Mouse (Mus musculus): ENCODE measurements around the gene Pcdh11x. TPM values are rescaled to one million over a fixed set of nuclear protein-coding genes. Genes with fewer than 3 reads are reported as not detected.

Gene Pcdh11x
- polyA plus RNA-seq, 1 experiment from 2014 or later = 4.7 TPM

- Histone ChIP-seq H3K4me1 (ENCODE audit: control insufficient read depth, insufficient read depth, low read length) (no peaks in the 10 kb centered on the region), H3K4me3 (ENCODE audit: low read depth, low read length) (no peak overlapping the region), H3K4me2 (ENCODE audit: low read depth, low read length) (no peak overlapping the region), H3K27ac (replicated peaks; ENCODE audit: low read depth, low read length) (no peak overlapping the region), H3K27me3 (ENCODE audit: control insufficient read depth, insufficient read depth, low read length) (no peaks in the 10 kb centered on the region), H3K9me3 (replicated peaks; ENCODE audit: control insufficient read depth, low read length) (no peaks in the 10 kb centered on the region), H3K36me3 (replicated peaks; ENCODE audit: control insufficient read depth, insufficient read depth, low read depth, low read length) (no peaks in the 10 kb centered on the region), H3K9ac (replicated peaks; ENCODE audit: low read length) (no peak overlapping the region)
- ATAC-seq (replicated peaks; ENCODE audit: insufficient number of reproducible peaks, low FRiP score, low TSS enrichment, low read depth) (no peak), DNase-seq (ENCODE audit: low spot score) (no peak)
Observed at GRCm38 (mm10) chrX:120734144-120734543, 444.1 kb downstream of the Pcdh11x start.

- 24% methylated on average over 1 of the region's 1 CpGs for WGBS
- DNase-seq (ENCODE audit: low spot score) (no peak), ATAC-seq (replicated peaks; ENCODE audit: insufficient number of reproducible peaks, low FRiP score, low TSS enrichment, low read depth) (no peak)
Observed at GRCm38 (mm10) chrX:120735792-120736191, 445.7 kb downstream of the Pcdh11x start.

GRCm38 (mm10) chrX:120944556-120944955, 654.5 kb downstream of the Pcdh11x start:
- Histone ChIP-seq H3K9me3 (replicated peaks; ENCODE audit: control insufficient read depth, low read length) (no peaks in the 10 kb centered on the region), H3K9ac (replicated peaks; ENCODE audit: low read length) (no peak overlapping the region), H3K27ac (replicated peaks; ENCODE audit: low read depth, low read length) (no peak overlapping the region), H3K4me2 (ENCODE audit: low read depth, low read length) (no peak overlapping the region), H3K36me3 (replicated peaks; ENCODE audit: control insufficient read depth, insufficient read depth, low read depth, low read length) (no peaks in the 10 kb centered on the region), H3K27me3 (ENCODE audit: control insufficient read depth, insufficient read depth, low read length) (no peaks in the 10 kb centered on the region), H3K4me1 (ENCODE audit: control insufficient read depth, insufficient read depth, low read length) (no peaks in the 10 kb centered on the region), H3K4me3 (ENCODE audit: low read depth, low read length) (no peak overlapping the region)
- ATAC-seq (replicated peaks; ENCODE audit: insufficient number of reproducible peaks, low FRiP score, low TSS enrichment, low read depth) (no peak), DNase-seq (ENCODE audit: low spot score) (no peak)
- WGBS = 88% methylated on average over 3 of the region's 3 CpGs

More at GRCm38 (mm10) chrX:120735792-120736191, 445.7 kb downstream of the Pcdh11x start:
- Histone ChIP-seq H3K4me2 (ENCODE audit: low read depth, low read length) (no peak overlapping the region), H3K9me3 (replicated peaks; ENCODE audit: control insufficient read depth, low read length) (no peaks in the 10 kb centered on the region), H3K27me3 (ENCODE audit: control insufficient read depth, insufficient read depth, low read length) (no peaks in the 10 kb centered on the region), H3K4me1 (ENCODE audit: control insufficient read depth, insufficient read depth, low read length) (no peaks in the 10 kb centered on the region), H3K9ac (replicated peaks; ENCODE audit: low read length) (no peak overlapping the region), H3K4me3 (ENCODE audit: low read depth, low read length) (no peak overlapping the region), H3K36me3 (replicated peaks; ENCODE audit: control insufficient read depth, insufficient read depth, low read depth, low read length) (no peaks in the 10 kb centered on the region), H3K27ac (replicated peaks; ENCODE audit: low read depth, low read length) (no peak overlapping the region)

Other genes with a start within 250 kb of the Pcdh11x start
- not detected in 2 replicates for gene H2afb3, start 22.8 kb downstream of the Pcdh11x start, polyA plus RNA-seq (2014; fragmentation: Nextera tagmentation; extraction: Ambion mirVana)